Mouse (Mus musculus): ENCODE measurements at regions not wholly inside any gene's neighbourhood (a gene's known extent, or its start where the extent isn't known, plus 50 kb on each side); places are given as distances from the start of the nearest gene placed in this dataset.

DNA sequence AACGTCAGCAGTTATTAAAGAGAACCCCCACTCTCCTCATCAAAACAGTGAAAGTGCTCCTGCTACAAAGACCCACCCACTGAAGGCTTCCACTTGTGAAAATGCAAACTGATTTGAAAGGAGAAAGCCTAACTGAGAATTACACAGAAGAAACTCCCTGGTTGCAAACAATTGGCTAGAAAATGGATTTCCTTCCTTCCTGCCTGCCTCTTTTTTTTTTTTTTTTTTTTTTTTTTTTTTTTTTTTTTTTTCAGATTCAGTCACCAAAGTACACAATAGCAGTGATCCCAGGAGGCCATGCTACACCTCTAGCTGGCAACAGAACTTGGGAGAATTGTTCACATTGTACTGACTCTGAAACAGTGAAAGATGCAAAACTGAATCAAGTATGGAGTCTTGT is 343.0 kb downstream of the Dad1 start:
- Histone ChIP-seq H3K27ac (replicated peaks; ENCODE audit: low read depth, low read length) (no peak overlapping the region), H3K4me1 (ENCODE audit: control insufficient read depth, insufficient read depth, low read length) (no peaks in the 10 kb centered on the region), H3K4me2 (replicated peaks; ENCODE audit: low read depth, low read length, severe bottlenecking) (no peak overlapping the region), H3K4me3 (replicated peaks; ENCODE audit: low read length) (no peak overlapping the region), H3K36me3 (ENCODE audit: control insufficient read depth, insufficient read depth, low read length) (no peaks in the 10 kb centered on the region), H3K9ac (ENCODE audit: low read depth, low read length, severe bottlenecking) (no peak overlapping the region), H3K27me3 (ENCODE audit: control insufficient read depth, insufficient read depth, low read length) (no peaks in the 10 kb centered on the region), H3K9me3 (ENCODE audit: control insufficient read depth, low read length) (no peaks in the 10 kb centered on the region)
- DNase-seq (ENCODE audit: low spot score), result no peak
- TF ChIP-seq POLR2A (IDR thresholded peaks at IDR 0.05; ENCODE audit: borderline replicate concordance, extremely low read depth, insufficient read depth, insufficient read length), result no peak
- ATAC-seq (ENCODE audit: low FRiP score, low read depth), result no peak
- 63% methylated on average over 1 of the region's 1 CpGs for WGBS

DNA sequence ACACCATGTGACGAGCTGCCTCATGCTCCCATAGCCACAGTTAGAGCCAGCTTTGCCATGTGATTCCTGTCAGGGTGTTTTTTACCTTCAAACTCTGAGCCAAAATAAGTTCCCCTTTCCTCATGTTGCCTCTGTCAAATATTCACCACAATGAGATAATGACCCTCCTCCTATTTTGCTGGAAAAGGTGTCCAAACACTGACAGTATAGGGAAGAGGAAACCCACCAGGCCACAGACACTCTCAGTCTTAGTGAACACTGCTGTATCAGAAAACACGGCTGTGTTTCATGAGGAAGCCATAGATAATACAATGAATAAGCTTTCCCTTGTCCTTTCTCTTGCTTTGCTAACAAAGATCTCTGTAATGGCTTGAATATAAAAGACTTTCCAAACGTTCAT is 349.3 kb downstream of the Dad1 start:
- no peak for TF ChIP-seq POLR2A (IDR thresholded peaks at IDR 0.05; ENCODE audit: borderline replicate concordance, extremely low read depth, insufficient read depth, insufficient read length)
- DNase-seq (ENCODE audit: low spot score), result no peak
- no peak overlapping the region for H3K9ac ChIP-seq (ENCODE audit: low read depth, low read length, severe bottlenecking)
- no peak for ATAC-seq (ENCODE audit: low FRiP score, low read depth)
- no peaks in the 10 kb centered on the region for H3K27me3 ChIP-seq (ENCODE audit: control insufficient read depth, insufficient read depth, low read length)
- no peak overlapping the region for H3K27ac ChIP-seq (replicated peaks; ENCODE audit: low read depth, low read length)
- H3K4me3 ChIP-seq (replicated peaks; ENCODE audit: low read length), result no peak overlapping the region
- no peaks in the 10 kb centered on the region for H3K36me3 ChIP-seq (ENCODE audit: control insufficient read depth, insufficient read depth, low read length)
- no peaks in the 10 kb centered on the region for H3K4me1 ChIP-seq (ENCODE audit: control insufficient read depth, insufficient read depth, low read length)
- no peak overlapping the region for H3K4me2 ChIP-seq (replicated peaks; ENCODE audit: low read depth, low read length, severe bottlenecking)
- no peaks in the 10 kb centered on the region for H3K9me3 ChIP-seq (ENCODE audit: control insufficient read depth, low read length)
- 63% methylated on average over 3 of the region's 3 CpGs for WGBS

DNA sequence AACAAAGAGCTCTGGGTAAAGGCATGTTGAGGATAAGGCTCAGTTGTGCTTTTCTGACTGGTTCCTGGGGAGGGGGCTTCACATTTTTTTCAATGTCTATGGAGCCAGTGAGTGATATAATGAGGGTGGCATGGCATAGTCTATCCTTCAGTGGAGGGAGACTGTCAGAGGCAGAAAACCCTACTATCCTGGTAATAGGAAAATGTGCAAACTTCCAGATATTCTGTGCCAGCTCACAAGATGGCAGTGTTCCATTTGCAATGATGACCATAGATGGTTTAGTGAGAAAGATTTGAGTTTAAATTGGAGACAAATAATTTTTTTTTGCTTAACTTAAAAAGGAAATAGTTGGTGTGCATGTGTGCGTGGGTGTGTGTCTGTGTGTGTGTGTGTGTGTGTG is 352.8 kb downstream of the Dad1 start:
- WGBS, result 83% methylated on average over 1 of the region's 1 CpGs
- Histone ChIP-seq H3K27me3 (ENCODE audit: control insufficient read depth, insufficient read depth, low read length) (no peaks in the 10 kb centered on the region), H3K4me2 (replicated peaks; ENCODE audit: low read depth, low read length, severe bottlenecking) (no peak overlapping the region), H3K9me3 (ENCODE audit: control insufficient read depth, low read length) (no peaks in the 10 kb centered on the region), H3K9ac (ENCODE audit: low read depth, low read length, severe bottlenecking) (no peak overlapping the region), H3K27ac (replicated peaks; ENCODE audit: low read depth, low read length) (no peak overlapping the region), H3K4me1 (ENCODE audit: control insufficient read depth, insufficient read depth, low read length) (no peaks in the 10 kb centered on the region), H3K36me3 (ENCODE audit: control insufficient read depth, insufficient read depth, low read length) (no peaks in the 10 kb centered on the region), H3K4me3 (replicated peaks; ENCODE audit: low read length) (no peak overlapping the region)
- no peak for TF ChIP-seq POLR2A (IDR thresholded peaks at IDR 0.05; ENCODE audit: borderline replicate concordance, extremely low read depth, insufficient read depth, insufficient read length)
- ATAC-seq (ENCODE audit: low FRiP score, low read depth), result no peak
- DNase-seq (ENCODE audit: low spot score), result no peak

DNA sequence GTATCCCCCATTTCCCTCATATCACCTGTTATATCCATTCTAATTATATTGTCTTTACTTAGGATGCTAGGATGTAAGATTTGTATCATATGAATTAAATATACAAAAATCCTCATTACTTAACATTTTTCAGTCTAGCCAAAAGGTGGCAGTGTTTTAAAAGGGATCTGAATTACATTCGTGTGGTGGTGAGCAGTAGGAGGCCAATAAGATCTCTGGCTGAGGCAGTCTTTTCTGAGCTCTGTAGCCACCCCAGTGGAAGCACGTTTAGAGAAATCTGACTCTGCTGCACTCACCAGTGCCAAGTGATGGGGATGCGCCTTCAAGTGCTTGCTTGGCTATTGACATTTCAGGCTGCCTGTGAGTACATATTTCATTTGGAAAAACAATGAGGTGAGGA is 372.6 kb downstream of the Dad1 start:
- no peaks in the 10 kb centered on the region for H3K27me3 ChIP-seq (ENCODE audit: control insufficient read depth, insufficient read depth, low read length)
- H3K4me3 ChIP-seq (replicated peaks; ENCODE audit: low read length), result no peak overlapping the region
- ATAC-seq (ENCODE audit: low FRiP score, low read depth), result no peak
- peak; percentile 62 for DNase-seq (ENCODE audit: low spot score)
- H3K36me3 ChIP-seq (ENCODE audit: control insufficient read depth, insufficient read depth, low read length), result no peaks in the 10 kb centered on the region
- H3K27ac ChIP-seq (replicated peaks; ENCODE audit: low read depth, low read length), result no peak overlapping the region
- H3K4me1 ChIP-seq (ENCODE audit: control insufficient read depth, insufficient read depth, low read length), result no peaks in the 10 kb centered on the region
- 8% methylated on average over 3 of the region's 3 CpGs for WGBS
- no peak overlapping the region for H3K4me2 ChIP-seq (replicated peaks; ENCODE audit: low read depth, low read length, severe bottlenecking)
- H3K9ac ChIP-seq (ENCODE audit: low read depth, low read length, severe bottlenecking), result no peak overlapping the region
- TF ChIP-seq POLR2A (IDR thresholded peaks at IDR 0.05; ENCODE audit: borderline replicate concordance, extremely low read depth, insufficient read depth, insufficient read length), result no peak
- H3K9me3 ChIP-seq (ENCODE audit: control insufficient read depth, low read length), result no peaks in the 10 kb centered on the region

DNA sequence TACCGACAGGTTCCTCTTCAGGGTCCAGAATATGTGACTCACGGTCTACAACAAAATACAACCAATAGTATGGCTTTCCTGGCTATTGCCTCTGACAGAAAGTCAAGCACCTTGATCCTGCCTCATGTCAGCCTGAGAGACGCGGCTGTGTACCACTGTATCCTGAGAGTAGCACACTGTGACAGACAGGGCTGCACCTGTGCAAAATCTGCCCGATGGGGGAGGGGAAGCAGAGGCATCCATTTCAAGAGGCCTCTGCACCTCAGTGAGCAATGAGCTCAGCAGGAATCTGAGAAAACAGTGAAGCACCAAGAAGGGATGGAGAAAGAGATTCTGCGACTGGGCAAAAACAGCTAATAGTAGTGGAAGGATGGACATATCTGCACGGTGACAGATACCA is 377.3 kb downstream of the Dad1 start:
- ATAC-seq (ENCODE audit: low FRiP score, low read depth), result no peak
- Histone ChIP-seq H3K4me3 (replicated peaks; ENCODE audit: low read length) (no peak overlapping the region), H3K27me3 (ENCODE audit: control insufficient read depth, insufficient read depth, low read length) (no peaks in the 10 kb centered on the region), H3K27ac (replicated peaks; ENCODE audit: low read depth, low read length) (no peak overlapping the region), H3K4me2 (replicated peaks; ENCODE audit: low read depth, low read length, severe bottlenecking) (no peak overlapping the region), H3K9me3 (ENCODE audit: control insufficient read depth, low read length) (no peaks in the 10 kb centered on the region), H3K4me1 (ENCODE audit: control insufficient read depth, insufficient read depth, low read length) (no peaks in the 10 kb centered on the region), H3K36me3 (ENCODE audit: control insufficient read depth, insufficient read depth, low read length) (no peaks in the 10 kb centered on the region), H3K9ac (ENCODE audit: low read depth, low read length, severe bottlenecking) (no peak overlapping the region)
- WGBS, result 66% methylated on average over 7 of the region's 7 CpGs
- no peak for DNase-seq (ENCODE audit: low spot score)
- no peak for TF ChIP-seq POLR2A (IDR thresholded peaks at IDR 0.05; ENCODE audit: borderline replicate concordance, extremely low read depth, insufficient read depth, insufficient read length)

DNA sequence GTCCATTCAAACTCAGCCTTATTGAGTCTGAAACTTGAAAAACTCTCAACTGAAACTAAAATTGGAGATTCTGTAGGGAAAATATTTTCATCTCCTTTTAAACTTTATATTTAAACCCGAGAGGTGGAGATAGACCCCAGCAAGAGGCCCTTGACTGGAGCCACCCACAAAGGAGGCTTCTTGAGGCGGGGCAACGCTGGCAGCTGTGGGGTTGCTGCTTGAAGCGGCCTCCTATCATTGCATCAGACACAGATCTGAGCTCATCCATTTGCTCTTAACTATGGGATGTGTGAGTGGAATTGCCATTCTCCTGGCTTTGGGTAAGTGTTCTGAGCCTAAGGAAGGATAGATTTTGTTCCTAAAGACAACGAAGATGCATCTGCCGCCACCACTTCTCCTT is 378.2 kb downstream of the Dad1 start:
- TF ChIP-seq POLR2A (IDR thresholded peaks at IDR 0.05; ENCODE audit: borderline replicate concordance, extremely low read depth, insufficient read depth, insufficient read length), result no peak
- Histone ChIP-seq H3K36me3 (ENCODE audit: control insufficient read depth, insufficient read depth, low read length) (no peaks in the 10 kb centered on the region), H3K9me3 (ENCODE audit: control insufficient read depth, low read length) (no peaks in the 10 kb centered on the region), H3K27me3 (ENCODE audit: control insufficient read depth, insufficient read depth, low read length) (no peaks in the 10 kb centered on the region), H3K4me1 (ENCODE audit: control insufficient read depth, insufficient read depth, low read length) (no peaks in the 10 kb centered on the region), H3K9ac (ENCODE audit: low read depth, low read length, severe bottlenecking) (no peak overlapping the region), H3K27ac (replicated peaks; ENCODE audit: low read depth, low read length) (no peak overlapping the region), H3K4me3 (replicated peaks; ENCODE audit: low read length) (no peak overlapping the region), H3K4me2 (replicated peaks; ENCODE audit: low read depth, low read length, severe bottlenecking) (no peak overlapping the region)
- no peak for ATAC-seq (ENCODE audit: low FRiP score, low read depth)
- DNase-seq (ENCODE audit: low spot score), result no peak
- 55% methylated on average over 6 of the region's 6 CpGs for WGBS
